Mouse (Mus musculus): ENCODE measurements around the gene Hoxd1. TPM values are rescaled to one million over a fixed set of nuclear protein-coding genes. Genes with fewer than 3 reads are reported as not detected.

Hoxd1 gene
- polyA plus RNA-seq, 1 experiment from 2014 or later: not detected

DNA sequence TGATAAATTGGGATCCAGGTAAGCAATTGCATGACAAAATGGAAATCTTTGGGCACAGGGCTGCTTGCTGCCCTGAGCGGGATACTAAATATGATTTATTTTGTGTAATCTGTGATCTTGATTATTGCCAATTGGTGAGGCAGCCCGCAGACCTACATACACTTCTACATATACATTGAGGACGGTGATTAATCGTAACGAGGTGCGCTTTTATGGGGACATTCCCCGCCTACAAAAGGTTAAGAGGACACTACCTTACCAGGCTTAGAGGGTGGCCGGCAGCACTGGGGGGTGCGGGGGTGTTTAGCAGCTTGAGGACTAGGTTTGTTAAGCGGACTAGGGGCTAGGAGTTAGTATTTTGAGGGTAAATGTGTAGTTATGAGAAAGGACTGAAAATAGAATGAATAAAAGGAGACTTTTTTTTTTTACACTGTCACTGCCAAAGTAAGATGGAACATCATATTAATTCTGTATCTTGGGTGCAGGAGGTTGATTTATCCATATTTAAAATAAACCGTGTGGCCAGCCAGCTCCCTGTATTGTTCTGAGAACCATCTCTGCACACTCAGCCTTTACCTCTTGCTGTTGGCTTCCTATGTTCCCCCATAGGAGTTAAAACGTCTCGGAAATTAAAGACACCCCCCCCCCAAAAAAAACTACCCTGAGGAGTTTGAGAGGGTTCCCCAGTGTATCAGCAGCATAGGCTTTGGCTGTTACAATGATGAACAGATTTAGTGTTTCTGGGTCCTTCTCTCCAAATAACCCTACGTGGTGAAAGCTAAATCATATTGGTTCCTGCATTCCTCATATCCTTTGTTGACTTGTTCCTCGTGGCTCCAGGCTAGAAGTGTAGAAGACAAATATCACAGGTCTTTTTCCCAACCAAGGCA is 25.8 kb upstream of the Hoxd1 start:
- H3K9me3 ChIP-seq (ENCODE audit: control insufficient read depth, low read length): no peaks in the 10 kb centered on the region
- no peak overlapping the region for H3K27ac ChIP-seq (ENCODE audit: low read depth, low read length)
- H3K9ac ChIP-seq (ENCODE audit: low read length): no peak overlapping the region
- peaks cover 98% of the 10 kb centered on the region for H3K27me3 ChIP-seq (ENCODE audit: control insufficient read depth, insufficient read depth, low read length)
- no peak for ATAC-seq (ENCODE audit: low FRiP score)
- H3K4me3 ChIP-seq (ENCODE audit: low read depth, low read length): no peak overlapping the region
- H3K4me1 ChIP-seq (ENCODE audit: control insufficient read depth, insufficient read depth, low read length): peaks cover 2% of the 10 kb centered on the region; the same call in 1 of the 2 replicates
- no peak overlapping the region for H3K4me2 ChIP-seq
- H3K36me3 ChIP-seq (ENCODE audit: control insufficient read depth, insufficient read depth, low read length): no peaks in the 10 kb centered on the region
- 2% methylated on average over 15 of the region's 15 CpGs for WGBS
- DNase-seq (ENCODE audit: low spot score, missing footprints): peak; percentile 92

DNA sequence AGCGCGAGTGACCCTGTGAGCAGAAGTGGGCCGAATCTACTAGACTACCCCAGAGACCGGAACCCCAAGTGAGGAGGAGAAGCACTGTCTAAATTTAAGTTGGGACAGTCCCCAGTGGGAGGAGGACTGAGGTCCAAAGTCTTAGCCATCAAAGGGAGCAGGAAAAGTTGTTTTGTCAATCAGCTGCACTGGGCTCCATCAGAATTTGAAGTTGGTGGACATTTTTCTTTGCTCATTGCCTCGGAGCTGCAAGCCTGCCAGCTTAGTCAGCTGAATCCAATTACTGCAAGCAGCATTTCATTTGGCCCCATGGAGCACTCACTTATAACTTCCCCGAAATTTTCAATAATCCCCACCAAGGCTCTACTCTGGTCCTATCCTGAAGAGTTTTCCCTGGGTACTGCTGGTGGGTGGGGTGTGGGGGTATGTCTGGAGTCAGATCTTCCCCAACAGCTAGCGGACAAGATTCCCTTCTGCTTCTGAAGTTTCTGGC is 25.2 kb upstream of the Hoxd1 start:
- no peak overlapping the region for H3K9ac ChIP-seq (ENCODE audit: low read length)
- no peaks in the 10 kb centered on the region for H3K36me3 ChIP-seq (ENCODE audit: control insufficient read depth, insufficient read depth, low read length)
- no peak overlapping the region for H3K4me3 ChIP-seq (ENCODE audit: low read depth, low read length)
- no peak overlapping the region for H3K4me2 ChIP-seq
- H3K4me1 ChIP-seq (ENCODE audit: control insufficient read depth, insufficient read depth, low read length): peaks cover 2% of the 10 kb centered on the region; the same call in 1 of the 2 replicates
- 2% methylated on average over 7 of the region's 7 CpGs for WGBS
- H3K27me3 ChIP-seq (ENCODE audit: control insufficient read depth, insufficient read depth, low read length): peaks cover 98% of the 10 kb centered on the region
- no peak overlapping the region for H3K27ac ChIP-seq (ENCODE audit: low read depth, low read length)
- no peaks in the 10 kb centered on the region for H3K9me3 ChIP-seq (ENCODE audit: control insufficient read depth, low read length)
- DNase-seq (ENCODE audit: low spot score, missing footprints) (peak; percentile 94), ATAC-seq (ENCODE audit: low FRiP score) (no peak)

DNA sequence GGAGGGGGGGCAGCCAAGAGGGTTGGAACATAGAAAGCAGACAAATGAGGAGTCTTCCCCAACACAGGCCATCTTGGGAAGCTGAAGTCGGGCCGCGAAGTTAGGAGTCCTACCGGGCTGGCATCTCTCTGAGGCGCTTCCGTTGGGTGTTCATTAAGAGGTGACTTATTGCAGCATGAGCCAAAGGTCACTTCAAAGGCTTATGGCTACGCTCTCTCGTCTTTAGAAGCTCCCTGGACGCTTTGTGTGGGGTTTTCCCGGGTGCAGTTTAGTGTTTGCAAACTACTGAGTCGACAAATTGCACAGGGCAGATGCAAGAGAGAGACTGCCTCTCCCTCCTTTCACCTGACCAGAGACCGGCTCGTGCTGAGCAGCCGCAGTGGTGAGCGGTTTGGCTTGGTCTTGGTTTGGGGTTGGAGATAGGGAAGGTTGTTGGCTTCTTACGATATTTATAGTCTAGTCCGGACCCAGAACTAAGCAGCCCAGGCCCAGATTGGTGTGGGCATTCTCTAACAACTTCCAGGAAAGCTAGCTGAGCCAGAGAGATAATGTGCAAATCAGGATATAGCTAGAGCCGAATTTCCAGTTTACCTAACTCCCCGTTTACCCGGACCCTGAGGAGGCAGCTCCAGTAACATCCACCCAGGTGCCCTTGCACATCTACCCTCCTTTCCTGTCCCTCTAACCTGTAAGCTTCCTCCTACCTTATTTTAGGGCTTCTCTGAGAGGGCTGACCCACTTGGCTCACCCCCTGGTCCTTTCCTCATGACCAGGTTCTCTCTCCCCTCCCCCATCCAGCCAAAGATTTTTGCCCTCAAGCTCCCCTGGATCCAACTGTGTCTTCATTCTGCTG is 23.9 kb upstream of the Hoxd1 start:
- DNase-seq (ENCODE audit: low spot score, missing footprints) (peak; percentile 96), ATAC-seq (ENCODE audit: low FRiP score) (no peak)
- WGBS: under 1% methylated on average over 20 of the region's 20 CpGs
- Histone ChIP-seq H3K9me3 (ENCODE audit: control insufficient read depth, low read length) (no peaks in the 10 kb centered on the region), H3K27me3 (ENCODE audit: control insufficient read depth, insufficient read depth, low read length) (peaks cover 97% of the 10 kb centered on the region), H3K4me1 (ENCODE audit: control insufficient read depth, insufficient read depth, low read length) (peaks cover 2% of the 10 kb centered on the region; the same call in 1 of the 2 replicates), H3K36me3 (ENCODE audit: control insufficient read depth, insufficient read depth, low read length) (no peaks in the 10 kb centered on the region), H3K27ac (ENCODE audit: low read depth, low read length) (no peak overlapping the region), H3K4me2 (no peak overlapping the region), H3K4me3 (ENCODE audit: low read depth, low read length) (no peak overlapping the region), H3K9ac (ENCODE audit: low read length) (no peak overlapping the region)

DNA sequence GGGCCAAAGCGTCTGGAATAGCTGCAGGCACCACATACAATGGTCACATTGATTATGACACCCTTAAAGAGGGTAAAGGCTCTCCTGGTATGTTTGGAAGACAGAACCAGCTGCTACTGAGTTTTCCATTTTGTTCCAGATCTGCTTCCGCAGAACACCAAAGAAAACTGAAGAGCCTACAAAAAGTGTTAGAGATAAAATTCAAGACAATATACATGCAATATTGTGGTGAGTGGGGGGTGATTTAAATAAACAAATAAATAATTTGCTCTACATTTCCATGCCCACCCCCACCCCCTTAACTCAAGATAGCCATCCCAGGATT is 23.3 kb upstream of the Hoxd1 start:
- Histone ChIP-seq H3K4me1 (ENCODE audit: control insufficient read depth, insufficient read depth, low read length) (peaks cover 2% of the 10 kb centered on the region; the same call in 1 of the 2 replicates), H3K9ac (ENCODE audit: low read length) (no peak overlapping the region), H3K27me3 (ENCODE audit: control insufficient read depth, insufficient read depth, low read length) (peaks cover 99% of the 10 kb centered on the region), H3K9me3 (ENCODE audit: control insufficient read depth, low read length) (no peaks in the 10 kb centered on the region), H3K4me3 (ENCODE audit: low read depth, low read length) (no peak overlapping the region), H3K4me2 (no peak overlapping the region), H3K27ac (ENCODE audit: low read depth, low read length) (no peak overlapping the region), H3K36me3 (ENCODE audit: control insufficient read depth, insufficient read depth, low read length) (no peaks in the 10 kb centered on the region)
- 1% methylated on average over 2 of the region's 2 CpGs for WGBS
- DNase-seq (ENCODE audit: low spot score, missing footprints): peak; percentile 91
- no peak for ATAC-seq (ENCODE audit: low FRiP score)

DNA sequence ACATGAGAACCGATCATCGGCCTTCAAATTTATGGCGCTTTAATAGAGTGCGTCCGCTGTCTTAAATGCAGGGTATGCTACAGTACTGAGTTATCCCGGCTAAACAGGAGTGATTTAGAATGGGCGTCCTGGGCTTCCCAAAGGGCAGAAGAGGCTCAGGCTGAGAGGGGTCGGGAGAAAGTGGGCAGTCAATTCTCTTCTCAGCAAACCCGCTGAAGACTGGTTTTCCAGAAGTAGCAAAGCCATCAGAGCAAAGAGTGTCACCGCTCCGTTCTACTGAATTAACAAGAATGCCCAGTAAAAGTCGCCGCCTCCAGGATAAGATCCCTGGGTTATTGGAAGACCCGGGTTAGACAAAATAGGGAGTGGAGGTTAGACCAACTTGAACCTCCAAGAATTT is 22.9 kb upstream of the Hoxd1 start:
- Histone ChIP-seq H3K27me3 (ENCODE audit: control insufficient read depth, insufficient read depth, low read length) (peaks cover 99% of the 10 kb centered on the region), H3K9me3 (ENCODE audit: control insufficient read depth, low read length) (no peaks in the 10 kb centered on the region), H3K9ac (ENCODE audit: low read length) (no peak overlapping the region), H3K4me2 (no peak overlapping the region), H3K4me1 (ENCODE audit: control insufficient read depth, insufficient read depth, low read length) (peaks cover 2% of the 10 kb centered on the region; the same call in 1 of the 2 replicates), H3K27ac (ENCODE audit: low read depth, low read length) (no peak overlapping the region), H3K36me3 (ENCODE audit: control insufficient read depth, insufficient read depth, low read length) (no peaks in the 10 kb centered on the region), H3K4me3 (ENCODE audit: low read depth, low read length) (no peak overlapping the region)
- 1% methylated on average over 14 of the region's 14 CpGs for WGBS
- DNase-seq (ENCODE audit: low spot score, missing footprints): peak; percentile 94
- no peak for ATAC-seq (ENCODE audit: low FRiP score)

DNA sequence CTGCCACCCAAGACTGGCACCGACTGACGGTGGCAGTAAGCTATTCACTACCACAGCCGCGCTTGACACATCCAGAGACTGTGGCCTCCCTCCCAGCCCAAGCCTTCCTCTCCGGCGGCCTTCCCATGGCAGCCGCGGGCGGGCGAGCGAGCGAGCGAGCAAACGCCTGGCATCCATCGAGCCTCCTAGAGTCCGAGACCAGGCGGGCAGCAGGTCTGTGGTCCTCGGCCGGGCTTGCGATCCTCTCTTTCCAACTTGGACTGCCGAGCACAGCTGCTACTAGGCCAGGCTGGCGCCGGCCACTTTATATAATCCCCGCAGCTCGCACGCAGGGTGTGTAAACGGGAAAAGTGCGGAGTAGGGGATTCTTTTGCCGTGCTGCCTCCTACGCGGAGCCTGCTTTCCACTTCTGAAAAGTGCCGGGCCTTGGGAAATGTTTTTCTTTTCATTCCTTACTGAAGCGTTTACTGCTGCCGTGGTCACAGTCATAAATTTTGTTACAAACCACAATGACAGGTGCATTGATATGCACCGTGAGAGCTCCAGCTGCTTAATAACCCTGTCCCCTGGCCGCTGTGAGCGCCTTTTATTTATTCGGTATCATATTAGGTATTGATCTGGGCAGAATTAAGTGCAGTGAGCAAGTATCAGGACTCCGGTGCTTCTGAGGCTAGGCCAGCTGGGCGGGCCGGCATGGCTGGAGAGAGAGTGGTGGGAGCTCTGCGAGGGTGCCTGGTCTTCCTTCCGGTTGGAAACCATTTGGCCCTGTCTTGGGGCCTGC is 22.3 kb upstream of the Hoxd1 start:
- DNase-seq (ENCODE audit: low spot score, missing footprints): peak; percentile 98
- no peak overlapping the region for H3K4me2 ChIP-seq
- H3K36me3 ChIP-seq (ENCODE audit: control insufficient read depth, insufficient read depth, low read length): no peaks in the 10 kb centered on the region
- H3K4me3 ChIP-seq (ENCODE audit: low read depth, low read length): no peak overlapping the region
- H3K27me3 ChIP-seq (ENCODE audit: control insufficient read depth, insufficient read depth, low read length): peaks cover 99% of the 10 kb centered on the region
- WGBS: under 1% methylated on average over 43 of the region's 43 CpGs
- H3K4me1 ChIP-seq (ENCODE audit: control insufficient read depth, insufficient read depth, low read length): peaks cover 2% of the 10 kb centered on the region; the same call in 1 of the 2 replicates
- H3K27ac ChIP-seq (ENCODE audit: low read depth, low read length): no peak overlapping the region
- no peak for ATAC-seq (ENCODE audit: low FRiP score)
- no peak overlapping the region for H3K9ac ChIP-seq (ENCODE audit: low read length)
- no peaks in the 10 kb centered on the region for H3K9me3 ChIP-seq (ENCODE audit: control insufficient read depth, low read length)

DNA sequence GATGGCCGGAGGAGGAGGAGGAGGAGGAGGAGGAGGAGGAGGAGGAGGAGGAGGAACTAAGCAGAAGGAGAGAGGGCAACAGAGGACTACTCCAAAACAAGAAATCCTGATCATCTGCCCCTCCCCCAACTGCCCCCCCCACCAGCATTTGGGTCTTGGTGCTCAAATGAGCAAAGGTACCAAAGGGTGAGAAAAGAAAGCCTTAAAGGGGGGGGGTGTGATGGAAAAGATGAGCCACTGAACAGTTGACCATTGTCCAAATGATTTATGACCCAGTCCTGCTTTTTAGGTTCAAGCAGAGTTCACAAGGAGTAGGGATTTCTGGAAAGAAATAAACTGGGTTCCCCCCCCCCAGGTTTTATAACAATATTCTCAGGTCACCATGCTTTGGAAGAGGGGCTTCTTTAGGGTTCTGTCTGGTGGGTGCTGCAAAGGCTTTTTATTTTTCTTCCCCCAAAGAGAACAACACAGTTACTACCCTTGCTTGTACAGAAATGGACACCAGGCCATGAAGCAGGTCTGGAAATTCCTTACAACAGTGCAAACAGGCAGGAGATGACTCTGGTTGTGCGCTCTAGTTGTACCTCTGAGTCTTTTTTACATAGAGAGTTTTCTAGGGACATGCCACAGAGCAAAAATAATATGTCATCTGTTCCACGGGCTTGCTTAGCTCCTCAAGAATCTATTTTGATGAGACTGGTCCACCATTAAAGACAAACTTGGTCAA is 21.4 kb upstream of the Hoxd1 start:
- no peak overlapping the region for H3K4me2 ChIP-seq
- H3K4me3 ChIP-seq (ENCODE audit: low read depth, low read length): no peak overlapping the region
- H3K36me3 ChIP-seq (ENCODE audit: control insufficient read depth, insufficient read depth, low read length): no peaks in the 10 kb centered on the region
- H3K27ac ChIP-seq (ENCODE audit: low read depth, low read length): no peak overlapping the region
- peaks cover 99% of the 10 kb centered on the region for H3K27me3 ChIP-seq (ENCODE audit: control insufficient read depth, insufficient read depth, low read length)
- 28% methylated on average over 2 of the region's 3 CpGs for WGBS
- no peak overlapping the region for H3K9ac ChIP-seq (ENCODE audit: low read length)
- no peaks in the 10 kb centered on the region for H3K9me3 ChIP-seq (ENCODE audit: control insufficient read depth, low read length)
- peak; percentile 91 for DNase-seq (ENCODE audit: low spot score, missing footprints)
- no peaks in the 10 kb centered on the region; the same call in 1 of the 2 replicates for H3K4me1 ChIP-seq (ENCODE audit: control insufficient read depth, insufficient read depth, low read length)
- ATAC-seq (ENCODE audit: low FRiP score): no peak

DNA sequence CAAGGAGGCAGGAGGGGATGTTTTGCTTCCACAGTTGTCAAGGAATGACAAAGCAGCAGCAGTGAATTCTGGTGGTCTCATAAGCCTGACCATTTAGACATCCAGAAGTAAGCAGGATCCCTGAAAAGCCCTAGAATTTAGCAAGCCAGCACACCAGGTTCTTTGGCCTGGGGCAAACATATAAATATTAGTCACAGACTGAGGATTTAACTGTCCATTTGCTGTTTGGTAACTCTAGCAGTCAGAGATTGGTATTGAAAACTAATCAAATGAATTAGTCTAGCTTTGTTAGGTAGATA is 20.9 kb upstream of the Hoxd1 start:
- ATAC-seq (ENCODE audit: low FRiP score) (no peak), DNase-seq (ENCODE audit: low spot score, missing footprints) (peak; percentile 90)
- H3K27me3 ChIP-seq (ENCODE audit: control insufficient read depth, insufficient read depth, low read length): peaks cover 99% of the 10 kb centered on the region
- no peak overlapping the region for H3K4me2 ChIP-seq
- no peak overlapping the region for H3K27ac ChIP-seq (ENCODE audit: low read depth, low read length)
- no peaks in the 10 kb centered on the region; the same call in 1 of the 2 replicates for H3K4me1 ChIP-seq (ENCODE audit: control insufficient read depth, insufficient read depth, low read length)
- H3K36me3 ChIP-seq (ENCODE audit: control insufficient read depth, insufficient read depth, low read length): no peaks in the 10 kb centered on the region
- no peak overlapping the region for H3K4me3 ChIP-seq (ENCODE audit: low read depth, low read length)
- H3K9me3 ChIP-seq (ENCODE audit: control insufficient read depth, low read length): no peaks in the 10 kb centered on the region
- no peak overlapping the region for H3K9ac ChIP-seq (ENCODE audit: low read length)

Measured in midbrain, embryonic 11.5 days (tissue).